Mouse (Mus musculus) lung, postnatal 0 days (tissue): ENCODE data around the gene Il7r.

Experiments used
- CTCF ChIP-seq: IDR thresholded peaks from 2 replicates; pipeline ENCODE4 v1.5.1; 2016; ENCODE audit warnings: antibody characterized with exemption, mild to moderate bottlenecking
- EP300 ChIP-seq: IDR thresholded peaks from 2 replicates; pipeline ENCODE4 v1.6.1; 2016; ENCODE audit warnings: antibody characterized with exemption, mild to moderate bottlenecking, control low read depth

DNA sequence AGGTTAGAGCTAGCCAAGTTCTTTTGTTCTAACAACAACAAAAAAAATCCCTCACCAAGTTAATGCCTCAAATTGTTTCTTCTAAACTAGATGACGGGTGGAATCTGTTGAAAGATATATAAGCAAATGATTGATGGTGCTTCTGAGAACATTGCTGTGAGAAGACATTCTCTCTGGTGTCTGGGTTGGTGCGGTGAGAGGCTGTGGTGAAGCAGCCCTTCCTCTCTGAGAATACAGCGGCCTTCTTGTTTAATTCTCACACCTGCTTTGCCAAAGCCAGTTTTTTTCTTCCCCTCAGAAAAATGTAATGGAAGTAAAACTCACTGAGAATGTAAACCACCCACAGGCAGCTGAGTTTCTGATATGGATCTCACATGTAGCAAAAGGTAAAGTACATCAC is 57.8 kb downstream of the Il7r start:
- TF ChIP-seq EP300: no peak
- no peak for TF ChIP-seq CTCF
